Mouse (Mus musculus) midbrain, embryonic 15.5 days (tissue): ENCODE results near the gene Hoxa9. TPM values are rescaled to one million over a fixed set of nuclear protein-coding genes. Genes with fewer than 3 reads are reported as not detected.

ENCODE experiments used
- microRNA counts: library from miRNA; unstranded; fragments of <30 nt; microRNA quantifications from one replicate; lab custom pipeline; 2016
- microRNA-seq: library from miRNA; unstranded; fragments of <30 nt; microRNA quantifications from one replicate; pipeline ENCODE4, GENCODE M21; 2016
- polyA plus RNA-seq: library from polyadenylated mRNA; unstranded; fragments of >200 nt; fragmentation: Nextera tagmentation; extraction: Ambion mirVana; gene quantifications from 2 replicates; pipeline ENCODE4 v1.2.1, GENCODE M21; 2015

The Hoxa9 gene
- polyA plus RNA-seq, 1 experiment from 2014 or later = not detected

MicroRNAs within 50 kb of the gene (microRNA counts, 519-probe panel; counts per million panel counts)
- not detected for microRNA mmu-miR-196b (lab: Ali Mortazavi, UCI)

Small RNA genes lying within 50 kb of the gene (microRNA-seq; reads per million reads assigned to microRNA genes)
- gene Mir196b = 32.5 reads per million, percentile 40 among the genes with 10 or more reads in this experiment

Other genes with a start within 250 kb of the Hoxa9 start
- gene Skap2, start 218.5 kb downstream of the Hoxa9 start, polyA plus RNA-seq = 4.8 and 5.4 TPM in 2 replicates
- gene Hoxa1, start 72.8 kb downstream of the Hoxa9 start, polyA plus RNA-seq = 0.14 TPM in 1 of 2 replicates, not detected in the other
- gene Hoxa2, start 66.3 kb downstream of the Hoxa9 start, polyA plus RNA-seq = 0.19 and 0.25 TPM in 2 replicates
- not detected in 2 replicates for gene 5730596B20Rik, start 53.6 kb downstream of the Hoxa9 start, polyA plus RNA-seq
- not detected in 2 replicates for gene Hoxa4, start 39.3 kb downstream of the Hoxa9 start, polyA plus RNA-seq
- 0.64 TPM in 1 of 2 replicates, not detected in the other for gene Hoxa5, start 26.5 kb downstream of the Hoxa9 start, polyA plus RNA-seq
- gene Hoxa6, start 22.4 kb downstream of the Hoxa9 start, polyA plus RNA-seq = not detected in 2 replicates
- not detected in 2 replicates for gene Hoxa3, start 17.8 kb downstream of the Hoxa9 start, polyA plus RNA-seq
- not detected in 2 replicates for gene Gm28308, start 17.8 kb downstream of the Hoxa9 start, polyA plus RNA-seq
- gene Hoxa7, start 9.2 kb downstream of the Hoxa9 start, polyA plus RNA-seq = not detected in 2 replicates
- gene Hoxa10, start 9.8 kb upstream of the Hoxa9 start, polyA plus RNA-seq = 0.15 TPM in 1 of 2 replicates, not detected in the other
- gene Hoxa11, start 14.7 kb upstream of the Hoxa9 start, polyA plus RNA-seq = 0.13 TPM in 1 of 2 replicates, not detected in the other
- not detected in 2 replicates for gene Hoxa13, start 29.8 kb upstream of the Hoxa9 start, polyA plus RNA-seq
- 0.97 and 1.6 TPM in 2 replicates for gene Evx1, start 82.4 kb upstream of the Hoxa9 start, polyA plus RNA-seq